Mouse (Mus musculus): ENCODE measurements around the gene Prickle2.

Gene Prickle2

DNA sequence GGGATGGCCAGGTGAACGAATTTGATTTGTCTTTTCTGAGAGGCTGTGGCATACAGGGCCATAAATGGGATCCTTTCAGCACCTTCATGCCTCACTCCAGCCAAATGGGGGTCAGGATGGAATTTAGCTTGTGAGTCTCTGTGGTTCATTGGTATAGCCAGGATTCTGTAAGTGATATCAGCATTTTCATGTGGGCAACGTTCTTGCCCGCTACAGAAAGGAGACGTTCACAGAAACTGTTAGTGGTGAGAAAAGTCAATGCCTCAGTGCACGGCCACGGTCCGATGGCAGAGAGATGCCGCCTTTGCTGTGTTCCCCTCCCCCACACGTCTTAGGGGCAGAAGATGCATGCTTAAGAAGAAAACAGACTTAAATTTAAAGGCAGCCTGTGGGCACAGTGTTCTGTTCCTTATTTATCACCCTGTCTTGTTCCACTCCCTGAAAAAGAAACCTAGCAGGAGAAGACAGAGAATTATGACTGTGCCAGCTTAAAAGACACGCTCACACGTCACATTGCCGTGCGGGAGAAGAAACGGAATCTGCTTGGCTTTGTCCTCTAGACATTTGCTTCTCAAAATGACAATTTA is 322.7 kb downstream of the Prickle2 start:
- DNase-seq (ENCODE audit: low spot score in 2 of 2): no peak

DNA sequence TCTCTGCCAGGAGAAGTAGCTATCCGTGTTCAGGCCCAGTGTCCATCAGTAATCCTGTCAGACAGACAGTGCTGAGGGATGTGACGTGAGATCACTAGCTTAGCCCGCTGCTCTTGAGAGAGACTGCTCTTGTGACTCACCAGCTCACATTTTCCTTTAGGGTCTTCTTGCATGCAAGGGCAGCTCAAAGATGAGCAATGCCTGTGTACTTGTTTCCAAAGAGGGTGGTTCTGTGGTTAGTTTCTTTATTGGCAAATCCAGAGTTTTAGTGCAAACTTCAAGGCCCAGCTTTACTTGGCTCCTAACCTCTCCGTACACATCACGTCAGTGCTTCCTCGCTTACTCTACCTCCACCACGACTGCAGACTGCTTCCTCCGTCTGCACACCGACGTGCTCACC is 324.9 kb downstream of the Prickle2 start:
- no peak for DNase-seq (ENCODE audit: low spot score in 2 of 2)

DNA sequence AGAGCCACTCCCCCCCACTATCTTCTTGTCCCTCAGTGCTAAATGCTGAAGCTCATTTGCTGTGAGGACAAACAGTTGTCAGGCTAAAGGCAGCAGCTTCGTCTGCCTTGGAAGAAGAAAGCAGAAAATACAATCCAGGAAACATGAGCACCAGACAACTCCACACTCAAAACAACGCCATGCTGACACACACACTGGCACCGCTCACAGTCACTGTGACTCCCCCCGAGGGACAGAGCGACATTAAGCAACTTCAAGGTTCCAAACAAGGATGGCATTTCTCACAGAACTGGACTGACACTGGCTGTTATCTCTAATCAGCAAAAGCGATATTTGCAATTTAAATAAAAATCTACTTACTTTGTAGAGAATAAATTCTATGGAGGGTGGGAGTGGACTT is 331.1 kb downstream of the Prickle2 start:
- DNase-seq (ENCODE audit: low spot score in 2 of 2): no peak

DNA sequence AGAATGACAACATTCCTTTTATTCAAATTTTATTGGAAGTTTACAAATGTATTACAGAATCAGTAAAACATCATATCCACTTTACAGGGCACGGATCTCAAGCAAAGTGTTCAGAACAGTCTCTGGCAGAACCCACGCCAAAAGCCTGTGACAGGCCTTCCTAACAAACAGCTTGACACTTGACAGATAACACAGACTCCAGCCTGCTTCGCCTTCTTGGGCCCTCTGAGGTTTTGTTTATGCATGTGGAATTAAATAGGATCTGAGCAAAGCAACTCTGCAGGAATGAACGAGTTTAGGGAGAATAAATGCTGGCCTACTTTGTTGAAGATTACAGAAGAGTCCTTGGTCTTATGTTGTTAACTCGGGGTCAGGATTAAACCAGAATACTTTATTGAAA is 335.1 kb downstream of the Prickle2 start:
- DNase-seq (ENCODE audit: low spot score in 2 of 2): no peak

DNA sequence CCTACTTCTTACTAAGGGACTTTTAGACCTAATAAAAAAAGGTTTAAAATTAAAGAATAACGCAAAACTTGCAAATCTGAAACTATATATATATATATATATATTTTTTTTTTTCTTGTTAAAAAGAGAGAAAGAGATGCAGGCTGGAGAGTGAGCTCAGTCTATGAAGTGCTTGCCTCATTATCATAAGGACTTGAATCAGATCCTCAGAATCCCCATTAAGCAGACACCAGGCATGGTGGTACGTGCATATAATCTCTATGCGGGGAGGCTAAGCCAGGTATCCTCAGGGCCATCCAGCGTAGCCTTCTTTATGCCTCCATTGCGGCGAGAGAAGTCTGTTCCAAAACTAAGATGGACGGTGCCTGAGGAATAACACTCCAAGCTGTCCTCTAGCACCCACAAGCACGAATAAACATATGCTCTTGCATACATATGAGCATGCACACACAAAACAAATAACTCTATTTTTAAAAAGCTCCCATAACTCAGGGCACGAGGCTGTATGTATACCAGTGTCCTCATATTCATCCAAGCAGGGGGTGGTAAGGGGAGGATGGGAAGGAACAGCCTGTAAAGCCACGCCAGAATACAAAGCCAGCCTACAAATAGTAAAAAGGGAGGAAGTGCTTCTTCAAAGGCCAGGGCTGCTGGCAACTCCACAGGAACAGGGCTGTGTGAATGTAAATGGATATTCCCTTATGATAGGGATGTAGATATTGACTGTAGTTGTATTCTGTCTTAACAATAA is 358.5 kb downstream of the Prickle2 start:
- DNase-seq (ENCODE audit: low spot score in 2 of 2): no peak

DNA sequence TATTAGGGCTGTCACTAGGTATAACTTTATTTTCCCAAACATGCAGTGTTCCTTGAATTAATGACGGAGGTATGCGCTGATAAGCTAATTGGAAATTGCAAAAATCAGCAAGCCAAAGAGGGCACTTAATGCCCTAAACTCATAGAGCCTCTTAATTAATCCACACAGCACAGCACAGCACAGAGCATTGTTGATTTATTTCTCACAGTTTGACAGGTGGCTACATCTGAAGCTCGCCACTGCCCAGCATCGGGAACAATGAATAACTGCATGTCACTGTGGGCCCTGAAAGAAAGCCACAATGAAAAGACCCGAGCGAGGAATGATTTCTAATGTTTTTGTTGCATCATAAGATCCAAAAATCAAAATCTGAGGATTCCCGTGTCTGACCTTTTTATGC is 359.2 kb downstream of the Prickle2 start:
- no peak for DNase-seq (ENCODE audit: low spot score in 2 of 2)

DNA sequence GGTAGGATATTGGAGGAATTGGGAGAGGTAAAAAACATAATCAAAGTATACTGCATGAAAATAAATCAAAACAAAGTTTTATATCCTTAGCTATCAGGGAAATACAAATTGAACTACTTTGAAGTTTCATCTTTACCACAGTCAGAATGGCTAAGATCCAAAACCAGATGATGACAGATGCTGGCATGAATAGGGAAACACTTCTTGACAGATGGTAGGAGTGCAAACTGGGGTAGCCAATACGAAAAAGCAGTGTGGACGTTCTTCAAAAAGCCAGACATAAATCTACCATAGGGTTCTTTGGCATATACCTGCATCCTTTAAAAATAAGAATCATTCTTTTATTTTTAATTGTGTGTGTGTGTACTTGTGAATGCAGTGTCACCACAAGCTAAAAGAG is 360.8 kb downstream of the Prickle2 start:
- DNase-seq (ENCODE audit: low spot score in 2 of 2): no peak

DNA sequence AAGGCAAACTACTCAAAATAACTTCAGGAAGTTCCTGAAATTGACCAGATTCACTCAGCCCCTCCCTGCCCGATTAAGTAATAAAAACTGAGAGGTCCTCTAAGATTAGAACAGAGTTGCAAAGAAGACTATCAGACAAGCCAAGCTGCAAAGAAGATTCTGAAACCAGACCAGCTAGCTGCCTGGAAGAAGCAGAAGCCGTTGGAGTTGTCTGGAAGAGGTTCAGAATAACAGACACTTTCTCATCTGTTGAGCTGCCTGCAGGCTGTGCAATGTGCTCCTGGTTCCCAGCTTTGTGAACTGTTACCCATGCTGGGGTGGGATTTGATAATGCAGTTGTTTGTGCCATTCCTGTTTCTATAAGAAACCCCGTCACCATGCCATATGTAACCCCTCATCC is 361.4 kb downstream of the Prickle2 start:
- DNase-seq (ENCODE audit: low spot score in 2 of 2): no peak
